Mouse (Mus musculus) mature B cell (primary cell): ENCODE results near the gene Gm49320.
"Not testable (repeated sequence)": the region's sequence is repeated elsewhere in the genome, so short reads cannot be mapped to it uniquely, and the experiment has no call there.

ENCODE experiments used
- in situ Hi-C: fragments of 300-500 bp; cut with MboI; formaldehyde crosslinking; loops from 2 replicates; pipeline ENCODE4 v1.14.3; 2019

Gm49320 gene

DNA sequence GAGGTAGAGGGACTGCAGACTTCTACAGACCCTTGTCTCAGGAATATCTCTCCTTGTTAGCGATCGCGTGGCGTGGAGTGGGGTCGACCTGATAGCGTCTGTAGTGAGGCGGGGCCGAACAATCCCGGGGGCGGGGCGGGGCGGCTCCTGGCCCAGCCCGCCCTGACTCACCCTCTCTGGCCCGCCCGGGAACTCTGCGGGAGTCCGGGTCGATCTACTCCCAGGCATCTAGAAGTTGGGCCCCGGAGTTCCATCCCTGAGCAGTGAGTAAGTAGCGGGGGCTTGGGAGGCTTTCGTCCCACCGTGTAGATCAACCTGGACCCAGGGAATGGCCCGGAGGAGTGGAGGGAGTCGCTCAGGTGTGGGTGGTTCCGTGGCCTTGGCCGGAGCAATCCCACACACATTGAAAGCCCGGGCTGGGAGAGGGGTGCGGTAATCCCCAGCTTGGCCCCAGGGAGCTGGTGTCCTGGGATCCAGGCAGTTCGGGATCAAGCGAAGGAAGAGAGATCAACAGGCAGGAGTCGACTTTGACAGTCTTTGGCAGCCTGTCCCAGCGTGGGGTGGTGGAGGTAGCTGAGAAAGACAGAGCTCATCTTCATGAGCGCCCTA is 11.8 kb upstream of the Gm49320 start, which contains the start of gene Lrrc8e:
Lrrc8e (plus strand) TSS at position 89 of the 609 bp plus-strand sequence.
- in situ Hi-C loops, result no loop called here

DNA sequence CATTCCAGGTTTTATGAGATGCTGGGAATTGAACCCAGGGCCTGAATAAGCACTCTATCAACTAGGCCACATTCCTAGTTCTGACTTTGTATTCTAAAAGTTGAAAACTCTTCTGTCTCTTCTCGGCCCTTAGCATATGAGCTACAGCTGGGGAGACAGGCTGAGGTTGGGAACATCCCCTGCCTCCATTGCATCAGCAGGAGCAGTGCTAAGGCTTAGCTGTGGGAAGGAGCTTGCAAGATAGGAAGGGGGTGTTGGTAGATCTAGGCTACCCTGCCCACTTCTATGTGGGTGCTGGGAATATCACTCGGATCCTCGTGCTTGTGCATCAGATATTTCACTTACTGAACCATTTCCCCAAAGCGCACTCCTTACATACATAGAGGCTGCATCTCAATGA is 10.7 kb upstream of the Gm49320 start:
- in situ Hi-C loops, result no loop called here

DNA sequence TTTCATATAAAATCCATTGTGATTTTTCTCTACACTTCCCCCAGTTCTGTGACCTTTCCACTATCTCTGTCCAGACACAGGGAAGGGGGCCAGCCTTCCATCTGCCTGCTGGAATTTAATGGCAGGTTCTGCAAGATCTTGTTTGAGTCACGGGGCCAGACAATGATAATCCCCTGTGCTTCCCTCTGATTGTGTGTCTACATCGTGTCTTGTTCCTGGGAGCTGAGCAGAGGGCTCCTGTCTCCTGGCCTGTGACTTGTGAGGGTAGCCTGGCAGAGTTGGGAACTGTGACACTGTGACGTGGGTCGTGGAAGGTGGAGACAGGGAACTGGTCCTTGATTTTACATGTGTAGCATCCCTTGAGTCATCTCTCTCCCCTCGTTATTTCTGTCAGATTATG is 8.9 kb upstream of the Gm49320 start:
- in situ Hi-C loops, result no loop called here

DNA sequence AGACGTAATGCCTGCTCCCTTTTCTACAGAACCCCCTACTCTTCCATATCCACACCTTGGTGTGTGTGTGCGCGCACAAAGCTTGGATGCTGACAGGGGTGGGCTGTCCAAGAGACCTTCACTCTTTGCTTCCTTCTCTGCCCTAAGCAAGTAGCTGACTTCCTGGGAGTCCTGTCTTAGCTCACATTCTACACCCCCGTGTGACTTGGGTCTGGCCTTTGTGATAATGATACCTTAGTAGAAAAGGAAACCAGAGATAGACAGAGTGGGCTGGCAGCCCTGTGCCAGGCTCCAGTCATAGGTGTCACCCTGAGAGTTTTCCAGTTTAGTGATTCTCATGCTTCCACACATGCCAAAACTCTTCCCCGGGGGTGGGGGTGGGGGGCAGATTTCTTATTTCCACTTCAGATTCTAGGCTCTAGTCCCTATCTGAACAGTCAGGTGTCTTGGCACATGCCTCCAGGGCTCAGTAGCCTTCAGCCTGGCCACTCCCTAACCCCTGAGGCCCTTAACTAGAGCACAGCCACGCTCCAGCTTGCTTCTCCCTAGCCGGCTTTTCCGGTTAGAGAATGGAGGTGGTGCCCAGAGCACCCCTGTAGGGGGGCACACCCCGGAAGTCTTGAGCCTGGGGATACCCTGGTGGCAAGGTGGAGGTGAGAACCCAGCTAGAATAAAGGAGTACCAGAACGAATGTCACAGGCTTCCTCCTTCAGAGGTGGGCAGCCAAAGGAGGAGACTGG is 7.9 kb upstream of the Gm49320 start:
- in situ Hi-C loops, result no loop called here

DNA sequence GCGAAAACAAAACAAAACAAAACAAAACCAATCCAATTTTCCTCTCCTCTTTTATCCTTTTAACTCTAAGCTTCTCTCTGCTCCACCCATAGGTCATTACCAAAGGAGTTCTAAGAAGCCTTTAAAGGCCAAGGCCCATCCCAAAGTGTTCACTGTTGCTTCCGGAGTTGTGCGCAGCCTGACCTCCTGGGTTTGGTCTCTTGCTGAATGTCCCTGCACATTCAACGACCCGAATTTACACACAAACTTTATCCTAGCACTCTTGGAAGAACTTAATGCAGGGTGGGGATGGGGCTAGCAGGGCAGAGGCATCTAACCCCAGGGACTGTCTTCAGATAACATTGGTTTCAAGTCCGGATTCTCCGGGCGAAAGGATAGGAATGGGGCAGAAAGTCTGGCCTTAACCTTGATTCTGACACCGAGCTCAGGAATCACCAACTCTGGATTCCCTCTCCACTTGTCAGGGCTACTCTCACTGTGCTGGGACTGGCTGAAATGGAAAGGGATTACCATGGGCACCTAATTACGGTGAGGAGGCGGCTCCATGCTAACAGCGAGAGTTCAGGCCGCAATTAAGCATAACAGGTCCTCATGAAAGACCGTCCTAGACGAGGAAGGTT is 741 bp upstream of the Gm49320 start:
- in situ Hi-C loops, result no loop called here

DNA sequence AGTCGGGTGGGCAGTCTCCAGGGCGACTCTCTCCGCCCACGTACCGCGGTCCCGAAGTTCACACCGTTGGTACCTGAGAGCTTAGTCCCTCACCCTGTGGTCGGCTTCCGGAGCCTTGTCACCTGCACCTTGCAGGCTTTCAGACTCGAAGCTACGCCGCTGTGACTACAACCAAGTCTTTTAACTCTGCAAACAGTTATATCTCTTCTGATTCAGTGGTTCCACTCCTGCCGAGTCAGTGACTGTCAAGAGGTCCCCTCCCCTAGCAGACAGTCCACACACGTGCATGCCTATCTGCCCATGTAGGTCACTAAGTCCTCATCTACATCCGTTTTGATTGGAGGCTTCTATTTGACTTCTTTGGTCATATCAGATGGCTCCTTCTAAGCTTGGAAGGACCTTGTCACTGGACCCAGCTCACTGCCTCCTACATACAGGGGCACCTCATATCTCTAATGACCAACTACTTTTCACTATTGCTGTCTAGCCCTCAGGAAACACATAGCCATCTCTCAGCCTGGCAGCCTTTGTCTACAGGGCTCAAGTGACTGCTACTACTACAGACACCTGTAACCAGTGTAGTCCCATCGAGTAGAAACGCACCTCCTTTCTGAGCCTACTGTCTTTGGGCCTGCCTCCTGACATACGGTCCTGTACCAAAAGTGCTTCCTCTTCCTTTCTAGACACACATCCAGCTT is 677 bp downstream of the Gm49320 start:
- in situ Hi-C loops, result no loop called here

DNA sequence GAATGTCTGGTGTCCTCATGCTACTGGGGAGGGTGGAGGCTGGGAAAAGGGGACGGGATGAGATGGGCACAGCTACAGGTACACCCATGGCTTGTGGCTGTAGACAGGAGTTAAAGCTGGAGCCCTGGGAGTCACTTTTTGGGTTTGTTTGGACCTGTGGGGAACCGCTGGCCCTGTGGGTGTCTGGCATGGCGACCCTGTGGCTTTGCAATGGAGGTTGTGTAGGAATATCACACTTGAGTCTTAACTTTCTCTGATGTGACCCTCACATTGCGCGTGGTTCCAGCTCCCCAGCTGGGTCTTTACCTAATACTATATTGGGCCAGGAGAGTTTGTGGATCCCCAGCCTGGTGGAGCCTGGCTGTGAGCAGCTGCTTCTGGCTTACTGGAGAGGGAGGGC is 6.4 kb downstream of the Gm49320 start:
- in situ Hi-C loops, result no loop called here

DNA sequence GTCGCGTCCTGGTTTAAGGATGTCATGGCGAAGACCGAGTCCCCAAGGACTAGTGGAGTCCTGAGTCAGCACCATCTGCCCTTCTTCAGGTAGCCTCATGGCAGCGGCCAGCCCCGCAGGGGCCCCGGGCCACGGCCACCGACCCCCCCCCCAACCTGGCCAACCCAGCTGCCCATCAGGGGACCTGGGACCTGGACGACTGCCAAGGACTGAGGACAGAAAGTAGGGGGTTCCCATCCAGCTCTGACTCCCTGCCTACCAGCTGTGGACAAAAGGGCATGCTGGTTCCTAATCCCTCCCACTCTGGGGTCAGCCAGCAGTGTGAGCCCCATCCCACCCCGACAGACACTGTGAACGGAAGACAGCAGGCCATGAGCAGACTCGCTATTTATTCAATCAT is 7.1 kb downstream of the Gm49320 start:
- in situ Hi-C loops, result no loop called here

DNA sequence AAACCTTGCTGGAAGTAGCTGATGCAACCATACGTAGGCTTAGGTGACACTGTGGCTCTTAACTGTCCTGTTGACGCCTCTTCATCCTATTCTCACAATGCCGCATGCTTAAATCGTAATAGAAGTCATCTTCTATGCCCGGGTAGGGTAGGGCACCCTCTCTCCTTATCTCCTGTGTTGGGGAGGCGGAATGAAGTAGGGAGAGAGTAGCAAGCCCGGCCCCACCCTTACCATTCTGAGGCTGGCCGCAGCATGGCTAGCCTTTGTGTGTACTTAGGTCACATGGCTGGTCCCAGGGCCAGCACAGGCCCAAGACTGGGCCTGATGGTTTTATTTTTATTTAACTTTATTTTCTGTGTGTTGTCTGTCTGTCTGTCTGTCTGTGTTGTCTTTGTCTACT is 8.6 kb downstream of the Gm49320 start:
- in situ Hi-C loops, result no loop called here

DNA sequence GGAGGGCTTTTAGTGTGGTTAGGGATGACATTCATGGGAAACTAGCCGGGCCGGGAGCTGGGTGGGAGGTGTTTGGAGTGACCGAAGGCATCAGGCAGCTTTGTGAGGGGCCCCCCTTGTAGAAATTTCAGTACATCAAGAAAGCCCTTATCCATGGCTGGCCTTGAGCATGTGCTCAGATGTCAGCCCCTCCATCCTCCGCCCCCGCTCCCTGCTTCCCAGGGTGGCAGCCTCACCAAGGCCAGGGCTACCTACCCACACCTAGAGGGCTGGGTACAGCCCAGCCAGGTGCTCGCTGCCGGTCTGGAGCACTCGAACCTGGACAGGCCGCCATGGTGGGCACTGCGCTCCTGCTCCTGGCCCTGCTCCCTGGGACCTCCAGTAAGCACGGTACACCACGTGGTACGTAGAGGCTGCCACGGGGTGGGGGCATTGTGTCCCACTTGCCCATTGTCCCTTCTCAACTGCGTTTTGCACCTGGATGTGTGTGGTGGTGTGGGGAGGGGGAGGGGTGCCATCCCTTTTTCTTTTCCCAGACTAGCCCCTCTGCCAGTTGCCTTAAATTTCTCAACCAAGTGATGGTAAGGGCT is 9.4 kb downstream of the Gm49320 start, which contains the start of gene Tgfbr3l:
Tgfbr3l (plus strand) TSS at position 264 of the 590 bp plus-strand sequence.
- in situ Hi-C loops, result no loop called here

DNA sequence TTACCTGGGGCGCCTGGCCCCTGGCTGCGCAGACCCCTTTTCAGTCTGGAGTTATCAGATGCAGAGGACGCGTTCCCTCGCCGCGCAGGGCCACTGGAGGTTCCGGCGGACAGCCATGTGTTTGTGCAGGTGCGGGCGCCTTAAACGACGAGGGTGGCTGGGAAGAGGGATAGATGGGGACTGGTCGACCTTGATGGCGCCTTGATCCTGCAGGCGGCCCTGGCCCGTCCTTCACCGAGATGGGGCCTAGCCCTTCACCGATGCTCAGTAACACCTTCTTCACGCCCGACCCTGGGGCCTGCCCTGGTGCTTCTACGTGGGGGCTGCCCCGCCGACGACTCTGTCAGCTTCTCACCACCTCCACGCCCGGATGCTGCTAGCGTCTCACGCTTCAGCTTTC is 10.5 kb downstream of the Gm49320 start:
- in situ Hi-C loops, result no loop called here

DNA sequence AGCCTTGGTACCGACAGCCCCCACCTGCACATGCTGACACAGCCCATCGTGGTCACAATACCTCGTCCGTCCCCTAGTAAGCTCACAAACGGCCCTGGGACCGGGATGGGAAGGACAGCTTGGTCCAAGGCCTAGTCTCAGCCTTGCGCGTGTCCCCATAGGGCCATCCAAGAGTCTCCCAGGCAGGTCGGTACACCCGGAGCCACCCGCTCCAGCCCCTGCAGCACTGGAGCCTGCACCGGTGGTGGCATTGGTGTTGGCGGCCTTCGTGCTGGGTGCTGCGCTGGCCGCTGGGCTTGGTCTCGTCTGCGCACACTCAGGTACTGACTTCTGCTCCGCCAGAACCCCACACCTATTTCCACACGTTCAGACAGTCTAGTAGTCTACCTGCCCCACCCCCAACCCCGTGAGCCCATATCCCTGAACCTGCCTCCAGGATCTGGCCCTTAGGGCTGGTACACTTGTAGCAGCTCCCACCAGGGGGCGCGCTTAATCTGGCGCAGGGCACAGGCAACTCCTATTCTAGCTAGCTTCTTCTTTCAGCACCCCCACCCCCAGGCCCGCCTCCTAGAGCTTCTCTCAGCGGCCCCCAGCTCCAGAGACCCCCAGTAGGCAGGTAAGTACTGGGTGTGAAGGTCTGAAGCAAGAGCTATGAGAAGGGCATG is 11.8 kb downstream of the Gm49320 start:
- in situ Hi-C loops, result no loop called here

DNA sequence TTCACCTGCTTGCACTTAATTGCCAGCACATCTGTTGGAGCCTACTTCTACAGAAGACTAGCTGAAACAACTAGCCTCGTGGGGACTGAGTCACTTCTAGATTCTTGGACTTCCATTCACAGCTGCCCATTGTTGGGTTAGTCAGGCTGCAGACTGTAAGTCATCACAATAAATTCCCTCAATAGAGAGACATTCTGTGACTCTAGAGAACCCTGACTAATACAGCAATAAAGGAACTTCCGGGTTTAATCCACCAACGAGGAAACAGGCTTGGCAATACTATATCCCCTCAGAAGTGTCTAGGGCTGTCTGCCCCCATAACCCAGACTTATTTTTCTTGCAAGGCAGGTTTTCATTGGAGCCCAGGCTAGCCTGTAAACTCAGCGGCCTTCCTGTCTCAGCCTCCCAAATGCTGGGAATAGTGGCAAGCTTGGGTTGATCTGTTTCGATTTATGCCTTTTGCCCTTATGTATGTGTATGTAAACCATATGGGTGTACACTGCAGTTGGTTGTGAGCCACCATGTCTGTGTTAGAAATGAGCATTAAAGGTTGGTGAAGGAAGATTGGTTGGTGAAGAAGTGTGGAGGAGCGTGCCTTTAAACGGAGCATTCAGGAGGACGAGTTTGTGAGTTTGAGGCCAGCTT is 13.6 kb downstream of the Gm49320 start:
- in situ Hi-C loops, result no loop called here

DNA sequence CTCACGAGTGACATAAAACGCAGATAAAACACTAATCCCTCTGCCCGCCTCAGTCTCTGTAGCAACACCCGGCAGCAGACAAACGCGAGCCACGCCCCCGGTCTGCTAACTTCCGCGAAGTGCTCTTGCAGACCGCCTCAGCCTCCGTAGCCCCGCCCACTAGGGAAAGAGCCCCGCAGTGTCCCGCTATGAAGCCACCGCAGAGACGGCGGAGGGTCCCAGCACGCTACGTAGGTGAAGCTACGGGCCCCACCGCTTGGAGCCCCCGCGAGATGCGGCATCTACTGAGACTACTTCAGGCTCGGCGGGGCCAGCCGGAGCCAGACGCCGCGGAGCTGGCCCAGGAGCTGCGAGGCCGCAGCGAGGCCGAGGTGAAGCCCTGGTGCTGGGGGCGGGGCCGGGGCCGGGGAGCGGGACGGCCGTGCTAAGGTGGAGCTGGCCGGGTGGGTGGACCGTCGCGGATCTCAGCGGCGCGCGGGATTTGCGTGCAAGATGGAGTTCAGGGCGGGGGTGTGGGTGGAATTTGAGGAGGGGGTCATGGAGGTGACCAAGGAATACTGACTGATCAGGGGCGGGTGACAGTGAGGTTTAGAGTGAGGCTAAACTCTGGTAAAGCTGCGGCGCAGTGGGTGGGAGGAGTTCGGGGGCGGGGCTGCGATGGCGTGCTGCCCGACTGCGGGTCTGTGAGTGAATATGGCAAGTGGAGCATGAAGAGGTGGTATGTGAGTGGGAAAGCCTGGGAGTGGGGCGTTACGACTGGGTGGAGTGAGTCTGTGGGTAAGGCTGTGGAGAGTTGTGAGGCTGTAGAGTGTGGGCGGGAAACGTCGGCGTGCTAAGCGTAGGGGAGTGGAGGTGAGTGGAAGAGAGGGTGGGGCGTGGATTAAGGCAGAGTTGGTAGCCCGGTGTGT is 14.5 kb downstream of the Gm49320 start, which contains the start of gene Snapc2:
Snapc2 (plus strand) TSS at position 147 of the 908 bp plus-strand sequence.
- in situ Hi-C loops, result no loop called here

DNA sequence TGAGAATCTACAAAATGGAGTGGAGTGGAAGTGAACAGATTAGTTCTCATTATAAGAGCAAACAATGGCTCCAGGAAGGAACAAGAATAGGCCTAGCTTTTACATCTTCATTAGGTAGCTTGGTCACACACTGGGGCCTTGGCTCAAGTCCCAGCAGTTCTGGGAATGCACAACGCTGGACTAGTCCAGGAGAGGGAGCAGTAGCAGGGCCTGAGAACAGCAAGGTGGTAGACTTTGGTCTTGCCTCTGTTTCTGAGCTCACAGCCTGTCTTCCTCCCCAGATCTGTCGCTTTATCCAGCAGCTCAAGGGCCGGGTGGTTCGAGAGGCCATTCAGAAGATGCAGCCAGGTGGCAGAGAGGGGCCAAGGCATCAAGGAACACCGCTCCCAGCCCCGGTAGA is 15.3 kb downstream of the Gm49320 start:
- in situ Hi-C loops, result no loop called here

DNA sequence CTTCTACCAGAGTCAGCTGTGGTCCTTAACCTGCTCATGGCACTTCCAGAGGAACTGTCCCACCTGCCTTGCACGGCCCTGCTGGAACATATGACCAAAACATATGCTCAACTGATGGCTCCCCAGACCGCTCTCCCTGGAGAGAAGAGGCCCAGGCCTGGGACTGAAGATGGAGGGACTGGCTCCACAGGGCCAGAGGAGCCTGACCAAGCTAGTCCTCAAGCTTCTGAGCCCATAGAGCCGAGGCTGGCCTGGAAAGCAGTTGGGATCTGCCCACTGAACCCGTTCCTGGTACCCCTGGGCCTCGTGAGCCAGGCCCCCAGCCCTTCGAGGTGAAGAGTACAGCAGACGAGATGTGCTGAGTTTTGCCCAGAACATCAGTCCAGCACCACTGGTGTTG is 16.8 kb downstream of the Gm49320 start:
- in situ Hi-C loops, result not testable (repeated sequence)

DNA sequence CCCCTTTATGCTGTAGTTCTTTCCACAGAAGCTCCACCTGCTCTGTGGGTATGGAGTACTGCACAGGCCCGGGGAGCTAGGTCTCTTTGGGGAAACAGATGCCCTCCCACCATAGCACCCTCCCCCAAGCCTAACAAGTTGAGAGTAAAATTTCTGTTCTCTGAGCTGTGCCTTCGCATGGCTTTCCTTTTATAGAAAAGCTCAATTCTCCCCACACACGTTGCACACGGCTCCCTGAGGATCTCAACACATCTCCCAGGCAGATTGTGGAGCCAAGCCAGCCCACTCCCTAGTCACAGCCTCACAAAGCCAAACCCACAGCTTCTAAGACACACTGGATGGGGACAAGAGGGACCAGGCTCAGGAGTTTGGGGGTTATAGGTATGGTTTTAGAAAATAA is 18.2 kb downstream of the Gm49320 start:
- in situ Hi-C loops, result no loop called here

DNA sequence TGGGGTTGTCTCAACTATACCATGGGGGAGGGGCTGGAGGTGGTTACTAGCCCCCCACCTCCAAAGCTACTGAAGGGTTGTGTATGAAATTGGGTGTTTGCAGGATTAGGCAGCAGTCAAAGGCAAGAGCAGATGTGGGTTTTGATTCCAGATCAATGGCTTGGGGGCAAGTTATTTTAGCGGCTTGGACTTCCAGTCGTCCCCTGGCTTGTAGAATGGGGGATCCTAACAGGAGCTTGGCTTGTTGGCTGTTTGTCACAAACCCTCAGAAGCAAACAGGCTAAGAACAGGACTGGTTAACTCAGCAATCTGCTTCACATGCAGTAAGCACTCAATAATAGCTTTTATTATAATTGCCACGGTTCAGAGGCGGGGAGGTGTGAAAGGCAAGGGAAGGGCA is 18.7 kb downstream of the Gm49320 start:
- in situ Hi-C loops, result no loop called here

DNA sequence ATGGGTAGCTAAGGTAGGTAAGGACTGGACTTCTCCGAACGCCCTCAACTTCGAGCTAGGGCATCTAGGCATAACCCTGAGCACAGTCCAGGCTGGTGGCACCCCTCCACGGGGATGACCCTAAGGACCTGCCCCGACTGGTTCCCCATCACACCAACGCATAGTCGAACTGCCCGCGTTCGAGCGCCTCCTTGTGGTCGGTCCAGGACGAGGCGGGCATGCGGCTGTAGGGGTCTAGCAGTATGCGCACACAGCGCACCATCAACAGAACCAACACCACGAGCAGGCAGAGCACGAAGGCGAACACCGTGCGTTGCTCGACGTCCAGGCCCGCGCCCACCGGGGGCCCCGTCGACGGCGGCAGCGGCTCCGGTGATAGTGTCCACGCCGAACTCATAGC is 19.6 kb downstream of the Gm49320 start:
- in situ Hi-C loops, result no loop called here

DNA sequence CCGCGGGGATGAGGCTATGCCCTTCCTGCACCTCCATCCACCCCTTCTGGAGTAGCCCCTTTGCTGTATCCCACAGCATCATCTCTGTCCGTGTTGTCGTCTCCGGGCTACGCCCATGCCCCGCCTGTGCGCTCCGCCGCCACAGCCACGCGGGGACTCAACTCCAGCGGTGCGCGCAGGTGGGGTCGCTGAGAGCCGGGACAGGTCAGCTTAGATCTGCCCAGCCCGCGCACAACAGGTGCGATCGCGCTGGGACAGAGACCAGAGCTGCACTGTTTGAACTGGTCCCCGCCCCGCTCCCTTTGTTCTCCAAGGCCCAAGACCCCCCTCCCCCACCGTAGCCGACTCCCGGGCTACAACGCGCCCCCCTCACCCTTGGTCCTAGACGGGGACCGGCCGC is 20.0 kb downstream of the Gm49320 start:
- in situ Hi-C loops, result no loop called here
